ENCODE assay signal across 7 mouse cellular contexts in genomic region chr12:14149022-14149842, GRCm38 (mm10). TPM values are rescaled to one million over a fixed set of nuclear protein-coding genes. Genes with fewer than 3 reads are reported as not detected.
DNase-seq lines count a peak whose midpoint lies in the region; ATAC-seq lines count a peak whose summit lies in the region.

No protein-coding gene starts in this region.

- peak overlapping the region; percentile 60 for H3K4me3 ChIP-seq in embryonic facial prominence, embryonic 15.5 days (replicated peaks)
- H3K4me3 ChIP-seq in hindbrain, embryonic 16.5 days (ENCODE audit: low read length): peak overlapping the region; percentile 70
- H3K4me3 ChIP-seq in liver, embryonic 13.5 days (replicated peaks): peak overlapping the region; percentile 38

- no peaks in the 10 kb centered on the region for H3K36me3 ChIP-seq in embryonic facial prominence, embryonic 15.5 days
- H3K36me3 ChIP-seq in hindbrain, embryonic 16.5 days (ENCODE audit: control insufficient read depth, insufficient read depth, low read length): no peaks in the 10 kb centered on the region
- no peaks in the 10 kb centered on the region for H3K36me3 ChIP-seq in liver, embryonic 13.5 days

- H3K4me1 ChIP-seq in embryonic facial prominence, embryonic 15.5 days: peaks cover 32% of the 10 kb centered on the region
- peaks cover 14% of the 10 kb centered on the region for H3K4me1 ChIP-seq in hindbrain, embryonic 16.5 days (ENCODE audit: control insufficient read depth, insufficient read depth, low read depth, low read length)
- H3K4me1 ChIP-seq in liver, embryonic 13.5 days (replicated peaks): 0 out of 2 replicates have a peak, but pooled peaks cover 5% of the 10 kb centered on the region

- WGBS in embryonic facial prominence, embryonic 15.5 days: 9% methylated on average over 27 of the region's 27 CpGs
- WGBS in hindbrain, embryonic 16.5 days: 8% methylated on average over 27 of the region's 27 CpGs
- whole genome bisulfite sequencing in liver, embryonic 13.5 days (ENCODE audit: insufficient replicate concordance): 6% methylated on average over 27 of the region's 27 CpGs

- H3K4me2 ChIP-seq in embryonic facial prominence, embryonic 15.5 days (replicated peaks): peak overlapping the region; percentile 90
- peak overlapping the region; percentile 73 for H3K4me2 ChIP-seq in hindbrain, embryonic 16.5 days (ENCODE audit: low read length)
- peak overlapping the region; percentile 62 for H3K4me2 ChIP-seq in liver, embryonic 13.5 days

- H3K9me3 ChIP-seq in embryonic facial prominence, embryonic 15.5 days (replicated peaks): no peaks in the 10 kb centered on the region
- no peaks in the 10 kb centered on the region for H3K9me3 ChIP-seq in hindbrain, embryonic 16.5 days (ENCODE audit: control insufficient read depth, low read length)
- no peaks in the 10 kb centered on the region for H3K9me3 ChIP-seq in liver, embryonic 13.5 days (replicated peaks)

- 0 out of 2 replicates have a peak overlapping the region, but pooled peaks have one; percentile 4 for H3K9ac ChIP-seq in embryonic facial prominence, embryonic 15.5 days
- peak overlapping the region; percentile 82 for H3K9ac ChIP-seq in hindbrain, embryonic 16.5 days (ENCODE audit: low read depth, low read length)
- no peak overlapping the region for H3K9ac ChIP-seq in liver, embryonic 13.5 days

- ATAC-seq in embryonic facial prominence, embryonic 15.5 days (ENCODE audit: insufficient number of reproducible peaks, low FRiP score, low TSS enrichment, low read depth): no peak
- no peak for ATAC-seq in hindbrain, embryonic 16.5 days
- ATAC-seq in liver, embryonic 13.5 days (ENCODE audit: low read depth): no peak
- ATAC-seq in megakaryocyte progenitor cell, adult 5-6 weeks (replicated peaks; ENCODE audit: poor library complexity): no peak

- peak; percentile 3 for DNase-seq in ovary, postnatal 36 days (ENCODE audit: low spot score)
- no peak for DNase-seq in ovary, postnatal 14 days (ENCODE audit: low spot score)
- DNase-seq in liver, embryonic 13.5 days: no peak
- peak; percentile 21 for DNase-seq in right cerebral cortex, adult 18-20 months

- no peak overlapping the region for H3K27ac ChIP-seq in embryonic facial prominence, embryonic 15.5 days (replicated peaks)
- H3K27ac ChIP-seq in hindbrain, embryonic 16.5 days (ENCODE audit: low read depth, low read length): peak overlapping the region; percentile 77
- no peak overlapping the region for H3K27ac ChIP-seq in liver, embryonic 13.5 days

- H3K27me3 ChIP-seq in embryonic facial prominence, embryonic 15.5 days: peaks cover 25% of the 10 kb centered on the region
- no peaks in the 10 kb centered on the region for H3K27me3 ChIP-seq in hindbrain, embryonic 16.5 days (replicated peaks; ENCODE audit: control insufficient read depth, insufficient read depth, low read length)
- H3K27me3 ChIP-seq in liver, embryonic 13.5 days: peaks cover 55% of the 10 kb centered on the region

RNA-seq across cellular contexts. Expression of gene Fam84a, which starts 2.6 kb away (rescaled TPM):
- 36.8 and 37.0 TPM in 2 replicates for polyA plus RNA-seq in embryonic facial prominence, embryonic 15.5 days (2015; fragmentation: Nextera tagmentation; extraction: Ambion mirVana)
- 75.2 and 84.4 TPM in 2 replicates for polyA plus RNA-seq in hindbrain, embryonic 16.5 days (2015; fragmentation: Nextera tagmentation; extraction: Ambion mirVana)
- polyA plus RNA-seq in liver, embryonic 13.5 days (2015; fragmentation: Nextera tagmentation; extraction: Ambion mirVana): 1.3 and 1.5 TPM in 2 replicates
- total RNA-seq in megakaryocyte progenitor cell, adult 5-6 weeks (2015): not detected in 2 replicates
- not detected in 2 replicates for total RNA-seq in megakaryocyte progenitor cell, adult 5-6 weeks (2017)

Comparison
In these comparisons a context has a peak if more than half of its experiments do, and no peak if none do; other contexts are left out.
1. DNase-seq: peak in ovary, postnatal 36 days (single experiment) and right cerebral cortex, adult 18-20 months (single experiment); none in ovary, postnatal 14 days (single experiment) and liver, embryonic 13.5 days (single experiment).
2. RNA of gene Fam84a, which starts 2.6 kb away (polyA plus RNA-seq): 75.2 to 84.4 TPM in hindbrain, embryonic 16.5 days and 36.8 to 37.0 TPM in embryonic facial prominence, embryonic 15.5 days; 1.3 to 1.5 TPM in liver, embryonic 13.5 days; every median in the first group is over 10 times any median in the second.
3. Peak in every context shown above with its lines, with median percentiles within 50 percentile points of each other: H3K4me2 ChIP-seq and H3K4me3 ChIP-seq.